Mouse (Mus musculus): ENCODE results near the gene Prpmp5. TPM values are rescaled to one million over a fixed set of nuclear protein-coding genes. Genes with fewer than 3 reads are reported as not detected.

Gene Prpmp5
- polyA plus RNA-seq (2012; rRNA removed; ENCODE audit: low replicate concordance): not detected in 2 replicates

GRCm38 (mm10) chr6:132314657-132315056 is at the start of gene Prpmp5:
Prpmp5 (minus strand) TSS chr6:132314757.

GRCm38 (mm10) chr6:132364034-132364433 is 49.5 kb upstream of the Prpmp5 start, which contains the start of gene Gm8882:
Gm8882 (minus strand) TSS chr6:132364134.

Other genes with a start within 250 kb of the Prpmp5 start
- gene Prb1, start 104.2 kb downstream of the Prpmp5 start, polyA plus RNA-seq (2012; rRNA removed; ENCODE audit: low replicate concordance): not detected in 2 replicates
- not detected in 2 replicates for gene Gm8882, start 49.4 kb upstream of the Prpmp5 start, polyA plus RNA-seq (2012; rRNA removed; ENCODE audit: low replicate concordance)

All from mammary gland, adult 2 months (tissue).